Mouse (Mus musculus): ENCODE measurements around the gene Tcaim.
"Not testable (repeated sequence)": the region's sequence is repeated elsewhere in the genome, so short reads cannot be mapped to it uniquely, and the experiment has no call there.

Gene Tcaim

GRCm38 (mm10) chr9:122805053-122805844 is at the start of gene Tcaim:
Gene Tcaim (plus strand): TSS chr9:122805539.
- peak; percentile 66 for DNase-seq (ENCODE audit: low spot score)

- DNase-seq (ENCODE audit: low spot score) = no peak
These were observed 47.7 kb upstream of the Tcaim start for GRCm38 (mm10) chr9:122757614-122758013.

- no peak for DNase-seq (ENCODE audit: low spot score)
These were observed 45.2 kb upstream of the Tcaim start for GRCm38 (mm10) chr9:122760111-122760510.

GRCm38 (mm10) chr9:122785231-122785630 is 20.1 kb upstream of the Tcaim start:
- DNase-seq (ENCODE audit: low spot score) = no peak

GRCm38 (mm10) chr9:122786534-122786933 is 18.8 kb upstream of the Tcaim start:
- no peak for DNase-seq (ENCODE audit: low spot score)

GRCm38 (mm10) chr9:122805845-122806341 is 554 bp downstream of the Tcaim start:
- no peak for DNase-seq (ENCODE audit: low spot score)

GRCm38 (mm10) chr9:122807186-122807585 is 1.8 kb downstream of the Tcaim start:
- no peak for DNase-seq (ENCODE audit: low spot score)

- DNase-seq (ENCODE audit: low spot score) = no peak
These were observed 4.9 kb downstream of the Tcaim start for GRCm38 (mm10) chr9:122810212-122810611.

- DNase-seq (ENCODE audit: low spot score) = no peak
These were observed 7.0 kb downstream of the Tcaim start for GRCm38 (mm10) chr9:122812386-122812785.

GRCm38 (mm10) chr9:122814775-122815174 is 9.4 kb downstream of the Tcaim start:
- no peak for DNase-seq (ENCODE audit: low spot score)

GRCm38 (mm10) chr9:122815239-122815851 is 10.0 kb downstream of the Tcaim start:
- no peak for DNase-seq (ENCODE audit: low spot score)

GRCm38 (mm10) chr9:122823374-122824017 is 18.2 kb downstream of the Tcaim start:
- no peak for DNase-seq (ENCODE audit: low spot score)

- no peak for DNase-seq (ENCODE audit: low spot score)
These were observed 21.4 kb downstream of the Tcaim start for GRCm38 (mm10) chr9:122826743-122827142.

GRCm38 (mm10) chr9:122829826-122830380 is 24.6 kb downstream of the Tcaim start:
- DNase-seq (ENCODE audit: low spot score) = no peak

- no peak for DNase-seq (ENCODE audit: low spot score)
These were observed 30.8 kb downstream of the Tcaim start for GRCm38 (mm10) chr9:122836126-122836525.

GRCm38 (mm10) chr9:122836790-122837189 is 31.5 kb downstream of the Tcaim start:
- no peak for DNase-seq (ENCODE audit: low spot score)

GRCm38 (mm10) chr9:122837216-122837615 is 31.9 kb downstream of the Tcaim start:
- DNase-seq (ENCODE audit: low spot score) = no peak

- no peak for DNase-seq (ENCODE audit: low spot score)
These were observed 32.3 kb downstream of the Tcaim start for GRCm38 (mm10) chr9:122837680-122838079.

- DNase-seq (ENCODE audit: low spot score) = no peak
These were observed 38.4 kb downstream of the Tcaim start, which contains the start of gene Gm35549 for GRCm38 (mm10) chr9:122843760-122844159. Gene Gm35549 (minus strand): TSS chr9:122844035.

GRCm38 (mm10) chr9:122845621-122846020 is 40.3 kb downstream of the Tcaim start:
- no peak for DNase-seq (ENCODE audit: low spot score)

- no peak for DNase-seq (ENCODE audit: low spot score)
These were observed 40.8 kb downstream of the Tcaim start for GRCm38 (mm10) chr9:122846156-122846555.

- DNase-seq (ENCODE audit: low spot score) = not testable (repeated sequence)
These were observed 42.5 kb downstream of the Tcaim start for GRCm38 (mm10) chr9:122847811-122848311.
